Mouse (Mus musculus): ENCODE data around the gene Prodh2. TPM values are rescaled to one million over a fixed set of nuclear protein-coding genes. Genes with fewer than 3 reads are reported as not detected.

Gene Prodh2
- polyA plus RNA-seq, 1 experiment from 2014 or later, result not detected

- 16% methylated on average over 8 of the region's 8 CpGs for WGBS
Measured at GRCm38 (mm10) chr7:30532931-30533330, 39.5 kb downstream of the Prodh2 start.

DNA sequence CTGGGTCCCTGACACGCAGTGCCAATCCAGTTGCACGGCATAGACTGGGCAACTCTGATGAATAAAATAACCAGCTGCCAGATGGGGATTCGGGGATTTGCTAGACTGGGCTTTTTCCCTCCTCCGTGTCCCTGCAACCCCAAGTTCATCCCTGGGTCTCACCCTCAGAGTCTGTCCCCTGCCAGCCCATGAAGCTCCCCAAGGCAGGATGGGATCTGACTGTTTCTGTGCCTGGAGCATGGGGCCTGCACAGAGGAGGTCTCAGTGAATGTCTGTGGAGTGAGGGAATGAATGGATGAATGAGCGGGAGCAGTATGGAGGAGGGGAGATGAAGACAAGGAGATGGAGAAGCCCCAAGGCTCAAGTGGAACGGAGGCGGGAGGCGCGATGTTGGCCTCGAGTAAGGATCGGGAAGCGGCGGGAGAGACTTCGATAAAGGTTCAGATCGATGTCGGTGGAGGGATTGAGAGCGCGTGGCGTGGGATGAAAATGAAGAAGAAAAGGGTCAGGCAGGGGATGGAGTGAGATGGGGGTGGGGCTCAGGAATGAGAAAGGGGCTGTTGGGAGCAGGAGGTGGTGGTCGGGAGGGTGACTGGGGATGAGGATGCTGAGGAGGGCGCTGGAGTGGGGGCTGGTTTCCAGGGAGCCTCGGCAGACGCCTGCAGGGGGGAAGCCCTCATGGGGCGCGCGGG is 40.7 kb downstream of the Prodh2 start:
- H3K4me1 ChIP-seq, result peaks cover 39% of the 10 kb centered on the region
- peak overlapping the region; percentile 67 for H3K4me3 ChIP-seq
- no peak for DNase-seq (ENCODE audit: low spot score)
- H3K27ac ChIP-seq (replicated peaks), result peak overlapping the region; percentile 97
- peaks cover 50% of the 10 kb centered on the region for H3K36me3 ChIP-seq
- no peaks in the 10 kb centered on the region for H3K9me3 ChIP-seq (replicated peaks)
- peaks cover 23% of the 10 kb centered on the region for H3K27me3 ChIP-seq (ENCODE audit: low read depth, poor library complexity, severe bottlenecking)
- 6% methylated on average over 26 of the region's 26 CpGs for WGBS

More at GRCm38 (mm10) chr7:30532931-30533330, 39.5 kb downstream of the Prodh2 start:
- Histone ChIP-seq H3K9me3 (replicated peaks) (no peaks in the 10 kb centered on the region), H3K27me3 (ENCODE audit: low read depth, poor library complexity, severe bottlenecking) (peaks cover 25% of the 10 kb centered on the region), H3K4me1 (peaks cover 39% of the 10 kb centered on the region), H3K4me3 (peak overlapping the region; percentile 67), H3K27ac (replicated peaks) (peak overlapping the region; percentile 97), H3K36me3 (peaks cover 53% of the 10 kb centered on the region)
- peak; percentile 49 for DNase-seq (ENCODE audit: low spot score)

DNA sequence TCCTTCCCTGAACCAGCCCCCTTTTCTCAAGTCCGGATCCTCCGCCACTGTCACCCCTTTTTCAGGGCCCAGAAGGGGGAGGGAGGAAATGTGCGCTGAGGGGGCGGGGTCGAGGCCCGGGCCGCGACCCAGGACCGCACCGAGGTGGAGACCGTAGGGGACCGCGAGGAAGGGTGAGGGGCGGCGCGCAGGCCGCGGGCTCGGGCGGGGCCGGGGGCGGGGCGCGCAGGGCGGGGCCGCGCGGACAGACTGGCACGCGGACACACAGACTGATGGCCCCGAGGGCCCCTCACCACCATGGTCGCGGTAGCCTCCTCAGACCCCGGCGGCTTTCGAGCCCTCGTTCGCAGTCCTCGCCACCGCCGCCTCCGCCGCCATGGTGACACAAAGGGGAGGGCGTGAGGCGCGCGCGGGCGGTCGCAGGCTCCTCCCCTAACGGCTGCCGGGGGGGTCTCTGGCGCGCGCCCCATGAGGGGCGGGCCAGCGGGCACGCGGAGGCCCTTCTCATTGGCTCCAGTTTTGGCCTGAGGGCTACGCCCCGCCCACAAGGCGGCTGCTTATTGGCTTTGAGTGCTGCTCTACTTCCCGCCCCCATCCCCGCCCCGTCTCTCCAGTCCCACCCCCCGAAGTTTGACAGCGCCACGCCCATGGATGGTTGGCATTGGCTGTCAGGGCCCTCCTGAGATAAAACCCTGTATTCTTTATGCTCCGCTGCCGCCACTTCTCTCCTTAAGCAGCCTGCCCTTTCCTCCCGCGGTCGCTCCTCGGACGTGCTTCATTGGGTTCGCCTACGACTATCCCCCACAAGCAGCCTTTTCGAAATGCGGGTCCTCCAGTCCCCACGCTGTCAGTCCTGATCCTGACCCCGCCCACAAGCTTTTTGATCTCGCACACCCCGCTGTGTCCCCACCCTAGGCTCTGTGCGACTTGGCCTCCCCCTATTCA is 41.5 kb downstream of the Prodh2 start, which contains the start of gene Arhgap33:
Arhgap33 (minus strand) TSS at position 428 of the 945 bp plus-strand sequence.
- Histone ChIP-seq H3K27me3 (ENCODE audit: low read depth, poor library complexity, severe bottlenecking) (peaks cover 23% of the 10 kb centered on the region), H3K4me1 (peaks cover 39% of the 10 kb centered on the region), H3K9me3 (replicated peaks) (no peaks in the 10 kb centered on the region), H3K4me3 (peak within 1 kb of the TSS; percentile 67), H3K36me3 (peaks cover 50% of the 10 kb centered on the region), H3K27ac (replicated peaks) (peak within 1 kb of the TSS; percentile 97)
- DNase-seq (ENCODE audit: low spot score), result peak; percentile 98
- under 1% methylated on average over 78 of the region's 84 CpGs for WGBS

DNA sequence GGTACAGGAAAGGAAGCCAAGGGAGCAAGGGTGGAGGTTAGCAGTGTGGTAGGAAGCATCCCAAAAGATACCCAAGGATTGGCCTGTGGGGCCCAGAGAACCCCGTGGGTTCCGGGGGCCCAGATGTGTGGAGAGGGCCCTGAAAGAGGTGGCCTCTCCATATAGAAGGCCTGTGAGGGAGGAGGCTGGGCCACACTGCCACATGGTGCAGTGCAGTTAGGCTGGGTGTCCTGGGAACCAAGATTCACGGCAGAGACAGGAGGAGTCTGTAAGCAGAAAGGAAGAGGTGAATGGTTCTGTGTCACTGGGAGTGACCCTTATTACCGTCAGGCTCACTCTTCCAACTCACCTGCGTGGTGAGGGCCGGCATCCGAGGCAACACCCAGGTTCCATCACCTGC is 47.1 kb downstream of the Prodh2 start:
- Histone ChIP-seq H3K4me3 (no peak overlapping the region), H3K36me3 (peaks cover 57% of the 10 kb centered on the region), H3K9me3 (replicated peaks) (no peaks in the 10 kb centered on the region), H3K27ac (replicated peaks) (no peak overlapping the region), H3K4me1 (peaks cover 7% of the 10 kb centered on the region), H3K27me3 (ENCODE audit: low read depth, poor library complexity, severe bottlenecking) (no peaks in the 10 kb centered on the region)
- DNase-seq (ENCODE audit: low spot score), result no peak
- 88% methylated on average over 7 of the region's 7 CpGs for WGBS

DNA sequence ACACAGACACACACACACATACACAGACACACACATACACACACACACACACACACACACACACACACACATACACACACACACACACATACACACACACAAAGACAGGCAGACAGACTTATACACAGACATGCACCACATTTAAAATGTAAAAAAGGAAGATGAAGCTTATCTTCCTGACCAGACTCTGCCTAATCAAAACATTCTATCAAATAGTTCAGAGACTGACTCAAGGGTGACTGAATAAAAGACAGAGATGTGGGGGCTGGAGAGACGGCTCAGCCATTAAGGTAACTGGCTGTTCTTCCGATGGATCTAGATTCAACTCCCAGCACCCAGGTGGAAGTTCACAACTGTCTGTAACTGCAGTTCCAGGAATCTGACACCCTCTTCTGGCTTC is 50.9 kb downstream of the Prodh2 start:
- 97% methylated on average over 2 of the region's 2 CpGs for WGBS
- H3K9me3 ChIP-seq (replicated peaks), result no peaks in the 10 kb centered on the region
- no peaks in the 10 kb centered on the region for H3K27me3 ChIP-seq (ENCODE audit: low read depth, poor library complexity, severe bottlenecking)
- DNase-seq (ENCODE audit: low spot score), result no peak
- H3K4me3 ChIP-seq, result no peak overlapping the region
- no peak overlapping the region for H3K27ac ChIP-seq (replicated peaks)
- no peaks in the 10 kb centered on the region for H3K4me1 ChIP-seq
- H3K36me3 ChIP-seq, result peaks cover 78% of the 10 kb centered on the region

DNA sequence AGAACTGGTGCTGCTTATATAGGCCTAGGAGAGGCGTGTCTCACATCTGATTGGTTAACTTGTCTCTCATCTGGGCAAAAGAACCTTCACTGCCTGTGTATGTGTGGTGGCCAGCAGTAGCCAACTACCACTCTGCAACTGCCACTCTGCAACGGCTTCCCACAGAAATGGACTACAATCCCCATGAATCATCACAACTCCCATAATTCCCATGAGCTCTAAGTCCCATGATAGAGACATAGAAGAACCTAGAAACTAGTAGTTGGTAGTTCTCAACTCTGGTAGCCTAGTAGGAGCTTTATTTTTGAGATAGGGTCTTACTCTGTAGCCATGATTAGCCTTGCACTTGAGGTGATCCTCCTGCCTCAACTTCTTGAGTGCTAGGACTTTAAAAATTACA is 56.5 kb downstream of the Prodh2 start:
- Histone ChIP-seq H3K9me3 (replicated peaks) (no peaks in the 10 kb centered on the region), H3K4me3 (no peak overlapping the region), H3K36me3 (peaks cover 49% of the 10 kb centered on the region), H3K4me1 (peaks cover 21% of the 10 kb centered on the region), H3K27ac (replicated peaks) (no peak overlapping the region), H3K27me3 (ENCODE audit: low read depth, poor library complexity, severe bottlenecking) (0 out of 2 replicates have a peak, but pooled peaks cover 4% of the 10 kb centered on the region)
- no peak for DNase-seq (ENCODE audit: low spot score)
- 83% methylated on average over 2 of the region's 2 CpGs for WGBS

DNA sequence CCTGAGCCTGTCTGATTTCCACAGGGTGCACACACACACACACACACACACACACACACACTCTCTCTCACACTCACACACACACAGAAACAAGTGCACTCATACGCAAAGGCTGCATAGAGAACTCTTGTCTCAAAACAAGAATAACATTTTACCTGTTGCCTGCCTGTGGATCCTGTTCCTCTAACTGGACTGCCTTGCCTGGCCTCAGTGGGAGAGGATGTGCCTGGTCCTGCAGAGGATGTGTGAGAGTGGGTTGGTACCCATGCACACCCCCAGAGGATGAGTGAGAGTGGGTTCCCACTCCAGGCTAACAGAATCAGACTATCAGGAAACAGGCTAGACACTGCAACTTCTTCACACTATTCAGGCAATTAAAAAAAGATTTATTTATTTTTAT is 57.2 kb downstream of the Prodh2 start:
- H3K27me3 ChIP-seq (ENCODE audit: low read depth, poor library complexity, severe bottlenecking), result 0 out of 2 replicates have a peak, but pooled peaks cover 4% of the 10 kb centered on the region
- H3K36me3 ChIP-seq, result peaks cover 51% of the 10 kb centered on the region
- no peak overlapping the region for H3K27ac ChIP-seq (replicated peaks)
- 0 out of 2 replicates have a peak overlapping the region, but pooled peaks have one; percentile 4 for H3K4me3 ChIP-seq
- DNase-seq (ENCODE audit: low spot score), result no peak
- H3K4me1 ChIP-seq, result peaks cover 21% of the 10 kb centered on the region
- H3K9me3 ChIP-seq (replicated peaks), result no peaks in the 10 kb centered on the region
- 100% methylated on average over 1 of the region's 1 CpGs for WGBS

GRCm38 (mm10) chr7:30551445-30552101 is 58.2 kb downstream of the Prodh2 start:
- H3K4me3 ChIP-seq, result peak overlapping the region; percentile 76
- H3K4me1 ChIP-seq, result peaks cover 21% of the 10 kb centered on the region
- H3K9me3 ChIP-seq (replicated peaks), result no peaks in the 10 kb centered on the region
- 3% methylated on average over 10 of the region's 10 CpGs for WGBS
- H3K27me3 ChIP-seq (ENCODE audit: low read depth, poor library complexity, severe bottlenecking), result 0 out of 2 replicates have a peak, but pooled peaks cover 4% of the 10 kb centered on the region
- no peak for DNase-seq (ENCODE audit: low spot score)
- peaks cover 51% of the 10 kb centered on the region for H3K36me3 ChIP-seq
- peak overlapping the region; percentile 97 for H3K27ac ChIP-seq (replicated peaks)

DNA sequence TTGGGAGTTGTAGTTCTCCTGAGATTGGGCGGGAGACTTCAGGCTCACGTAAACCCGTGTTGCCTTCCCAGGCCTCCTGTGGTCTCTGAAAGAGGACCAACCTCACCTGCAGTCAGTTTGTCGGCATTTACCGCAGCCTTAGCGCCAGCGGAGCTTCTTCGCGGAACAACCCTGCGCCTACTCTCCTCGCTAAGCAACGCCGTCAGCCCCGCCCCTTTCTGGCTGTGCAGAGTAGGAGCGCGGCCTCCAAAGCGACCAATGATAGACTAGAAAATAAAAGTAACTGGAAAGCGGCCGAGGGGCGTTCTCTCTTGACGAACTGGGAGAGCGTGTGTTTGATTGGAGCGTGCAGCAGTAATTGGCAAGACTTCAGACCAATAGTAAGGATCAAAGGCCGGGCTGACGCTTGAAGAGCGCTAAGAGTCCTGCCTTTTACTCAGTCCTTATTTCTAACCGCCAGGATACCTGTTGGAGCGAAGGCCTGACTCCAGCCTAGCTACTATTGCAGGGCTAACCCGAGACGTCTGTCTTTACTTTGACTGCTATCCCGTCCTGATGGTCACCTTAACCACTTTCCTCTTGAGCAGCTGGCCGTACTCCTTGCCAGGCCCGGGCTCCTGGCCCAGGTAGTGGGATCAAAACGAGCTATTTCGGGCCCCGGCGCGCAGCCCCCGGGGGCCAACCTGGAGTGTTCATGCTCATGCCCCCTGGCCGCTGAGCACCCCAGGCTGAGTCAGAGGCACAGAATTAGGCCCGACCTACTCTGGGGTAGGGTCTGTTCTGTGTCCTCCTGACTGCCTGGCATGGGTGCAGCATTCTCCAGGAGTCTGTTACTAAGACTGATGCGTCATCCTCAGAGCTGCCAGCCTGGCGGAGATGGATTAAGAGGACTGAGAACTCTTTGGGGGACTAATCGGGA is 58.9 kb downstream of the Prodh2 start, which contains the start of the genes Hspb6 and Proser3:
Hspb6 (plus strand) TSS at position 77 of the 919 bp plus-strand sequence.
Proser3 (minus strand) TSS at position 198 of the 919 bp plus-strand sequence.
- 0 out of 2 replicates have a peak, but pooled peaks cover 4% of the 10 kb centered on the region for H3K27me3 ChIP-seq (ENCODE audit: low read depth, poor library complexity, severe bottlenecking)
- DNase-seq (ENCODE audit: low spot score), result peak; percentile 95
- H3K9me3 ChIP-seq (replicated peaks), result no peaks in the 10 kb centered on the region
- peak within 1 kb of the TSS; percentile 97 for H3K27ac ChIP-seq (replicated peaks)
- H3K36me3 ChIP-seq, result peaks cover 55% of the 10 kb centered on the region
- WGBS, result 1% methylated on average over 44 of the region's 44 CpGs
- peak within 1 kb of the TSS; percentile 76 for H3K4me3 ChIP-seq
- H3K4me1 ChIP-seq, result peaks cover 24% of the 10 kb centered on the region

- no peak for DNase-seq (ENCODE audit: low spot score)
- Histone ChIP-seq H3K9me3 (replicated peaks) (no peaks in the 10 kb centered on the region), H3K4me3 (peak overlapping the region; percentile 76), H3K36me3 (peaks cover 56% of the 10 kb centered on the region), H3K27ac (replicated peaks) (peak overlapping the region; percentile 97), H3K27me3 (ENCODE audit: low read depth, poor library complexity, severe bottlenecking) (0 out of 2 replicates have a peak, but pooled peaks cover 4% of the 10 kb centered on the region), H3K4me1 (peaks cover 28% of the 10 kb centered on the region)
- 12% methylated on average over 23 of the region's 23 CpGs for WGBS
Measured at GRCm38 (mm10) chr7:30553021-30553589, 59.7 kb downstream of the Prodh2 start.
